In genomic region chrX:88158037-88158436, GRCm38 (mm10) we compare ENCODE assay signal across 26 mouse cellular contexts. TPM values are rescaled to one million over a fixed set of nuclear protein-coding genes. Genes with fewer than 3 reads are reported as not detected.
DNase-seq lines count a peak whose midpoint lies in the region; ATAC-seq and TF ChIP-seq lines count a peak whose summit lies in the region.
"Had no signal": no experiment of that assay in that cellular context is flagged by ENCODE, and none has a peak within 500 bp of the region (broad histone marks: within the 10 kb centered on the region; RNA-seq: fewer than 3 reads in every experiment).

No protein-coding gene starts in this region.

- H3K9me3 ChIP-seq in hindbrain, embryonic 12.5 days (replicated peaks) = no peaks in the 10 kb centered on the region
- no peaks in the 10 kb centered on the region for H3K9me3 ChIP-seq in hindbrain, embryonic 10.5 days
- H3K9me3 ChIP-seq: embryonic facial prominence, embryonic 15.5 days; hindbrain, embryonic 15.5 days; intestine, embryonic 15.5 days; limb, embryonic 13.5 days; liver, embryonic 12.5 days; midbrain, embryonic 13.5 days had no signal

- no peak overlapping the region for H3K27ac ChIP-seq in hindbrain, embryonic 12.5 days
- H3K27ac ChIP-seq in hindbrain, embryonic 10.5 days = no peak overlapping the region
- H3K27ac ChIP-seq in kidney, adult 2 months (ENCODE audit: insufficient read depth, low read depth, low read length) = no peak overlapping the region
- H3K27ac ChIP-seq: embryonic facial prominence, embryonic 15.5 days; gastrocnemius, adult 2 months; hindbrain, embryonic 15.5 days; intestine, embryonic 15.5 days; limb, embryonic 13.5 days; liver, embryonic 12.5 days; midbrain, embryonic 13.5 days had no signal

- H3K4me2 ChIP-seq in hindbrain, embryonic 12.5 days (replicated peaks) = no peak overlapping the region
- H3K4me2 ChIP-seq: embryonic facial prominence, embryonic 15.5 days; hindbrain, embryonic 15.5 days; intestine, embryonic 15.5 days; limb, embryonic 13.5 days; liver, embryonic 12.5 days; midbrain, embryonic 13.5 days had no signal

- WGBS in hindbrain, embryonic 12.5 days = 30% methylated on average over 2 of the region's 2 CpGs
- 37% methylated on average over 2 of the region's 2 CpGs for WGBS in hindbrain, embryonic 10.5 days
- 26% methylated on average over 2 of the region's 2 CpGs for WGBS in kidney, adult 2 months

- no peaks in the 10 kb centered on the region for H3K36me3 ChIP-seq in hindbrain, embryonic 12.5 days
- no peaks in the 10 kb centered on the region for H3K36me3 ChIP-seq in hindbrain, embryonic 10.5 days
- no peaks in the 10 kb centered on the region for H3K36me3 ChIP-seq in kidney, adult 2 months (ENCODE audit: control insufficient read depth, insufficient read depth, low read length)
- H3K36me3 ChIP-seq: embryonic facial prominence, embryonic 15.5 days; hindbrain, embryonic 15.5 days; intestine, embryonic 15.5 days; limb, embryonic 13.5 days; liver, embryonic 12.5 days; midbrain, embryonic 13.5 days had no signal

- no peak for DNase-seq in hindbrain, embryonic 10.5 days (ENCODE audit: low spot score)
- DNase-seq in retina, postnatal 1 day = peak; percentile 49
- no peak for DNase-seq in retina, embryonic 14.5 days (ENCODE audit: low spot score)
- DNase-seq in ZHBTc4 (ENCODE audit: low read depth, low spot score) = peak; percentile 76
- DNase-seq in kidney, adult 2 months = no peak
- DNase-seq in left cerebral cortex, postnatal 10 days (ENCODE audit: extremely low spot score in 1 of 2, low spot score in 2 of 2) = no peak
- DNase-seq: adrenal gland, adult 2 months; cerebellum, adult 2 months; cerebellum, postnatal 36 days; gastrocnemius, adult 2 months; kidney, adult 9 months; kidney, postnatal 14 days; lung, adult 18-20 months; lung, postnatal 14 days; right cerebral cortex, adult 18-20 months; right cerebral cortex, postnatal 4 days; thymus, postnatal 25 days had no signal

- H3K9ac ChIP-seq in hindbrain, embryonic 12.5 days = no peak overlapping the region
- H3K9ac ChIP-seq: embryonic facial prominence, embryonic 15.5 days; hindbrain, embryonic 15.5 days; intestine, embryonic 15.5 days; limb, embryonic 13.5 days; liver, embryonic 12.5 days; midbrain, embryonic 13.5 days had no signal

- no peak for TF ChIP-seq CTCF in kidney, adult 2 months (conservative IDR thresholded peaks at IDR 0.05; ENCODE audit: insufficient read depth, insufficient read length, low read depth, low read length)

- intact Hi-C loops in left cerebral cortex, postnatal 10 days (cut with DNase I) = no loop called here

- H3K4me3 ChIP-seq in hindbrain, embryonic 12.5 days = no peak overlapping the region
- H3K4me3 ChIP-seq in hindbrain, embryonic 10.5 days = no peak overlapping the region
- H3K4me3 ChIP-seq in kidney, adult 2 months (ENCODE audit: insufficient read depth, low read depth, low read length) = no peak overlapping the region
- H3K4me3 ChIP-seq: embryonic facial prominence, embryonic 15.5 days; gastrocnemius, adult 2 months; hindbrain, embryonic 15.5 days; intestine, embryonic 15.5 days; limb, embryonic 13.5 days; liver, embryonic 12.5 days; midbrain, embryonic 13.5 days had no signal

- H3K27me3 ChIP-seq in hindbrain, embryonic 12.5 days = no peaks in the 10 kb centered on the region
- H3K27me3 ChIP-seq in hindbrain, embryonic 10.5 days (ENCODE audit: insufficient read depth, poor library complexity, severe bottlenecking) = no peaks in the 10 kb centered on the region
- H3K27me3 ChIP-seq in kidney, adult 2 months (replicated peaks; ENCODE audit: control insufficient read depth, insufficient read depth, low read length) = no peaks in the 10 kb centered on the region
- H3K27me3 ChIP-seq: embryonic facial prominence, embryonic 15.5 days; hindbrain, embryonic 15.5 days; intestine, embryonic 15.5 days; limb, embryonic 13.5 days; liver, embryonic 12.5 days; midbrain, embryonic 13.5 days had no signal

- 0 out of 2 replicates have a peak, but pooled peaks have one; percentile 52 for ATAC-seq in hindbrain, embryonic 12.5 days (ENCODE audit: low FRiP score)
- ATAC-seq: intestine, embryonic 15.5 days; liver, embryonic 12.5 days; midbrain, embryonic 13.5 days had no signal

- no peaks in the 10 kb centered on the region for H3K4me1 ChIP-seq in hindbrain, embryonic 12.5 days
- no peaks in the 10 kb centered on the region for H3K4me1 ChIP-seq in hindbrain, embryonic 10.5 days (replicated peaks)
- H3K4me1 ChIP-seq in kidney, adult 2 months (ENCODE audit: control insufficient read depth, insufficient read depth, low read length) = no peaks in the 10 kb centered on the region
- H3K4me1 ChIP-seq: embryonic facial prominence, embryonic 15.5 days; hindbrain, embryonic 15.5 days; intestine, embryonic 15.5 days; limb, embryonic 13.5 days; liver, embryonic 12.5 days; midbrain, embryonic 13.5 days had no signal

- no peak for TF ChIP-seq POLR2A in kidney, adult 2 months (IDR thresholded peaks at IDR 0.05; ENCODE audit: low read depth, low read length)

RNA-seq across cellular contexts. Expression of gene Il1rapl1, which starts 42.6 kb away (rescaled TPM):
- polyA plus RNA-seq in hindbrain, embryonic 12.5 days (2016; fragmentation: Nextera tagmentation; extraction: Ambion mirVana) = 2.4 and 2.6 TPM in 2 replicates
- 0.07 and 0.38 TPM in 2 replicates for polyA plus RNA-seq in hindbrain, embryonic 10.5 days (2016; fragmentation: Nextera tagmentation; extraction: Ambion mirVana)
- polyA plus RNA-seq in kidney, adult 2 months (2012; rRNA removed) = not detected in 2 replicates
- 10 to 100 TPM; 36.5 to 36.6 TPM for total RNA-seq in left cerebral cortex, postnatal 10 days (2021)
- total RNA-seq: gastrocnemius, adult 2 months; megakaryocyte progenitor cell, adult 5-6 weeks had no signal
- polyA plus RNA-seq: adrenal gland, adult 2 months; C2C12 had no signal

Comparison
In these comparisons a context has a peak if more than half of its experiments do, and no peak if none do; other contexts are left out.
1. DNase-seq: peak in retina, postnatal 1 day (single experiment) and ZHBTc4 (single experiment); none in hindbrain, embryonic 10.5 days (single experiment), retina, embryonic 14.5 days (single experiment), kidney, adult 2 months (single experiment) and left cerebral cortex, postnatal 10 days (0 of 2).